Mouse (Mus musculus) retina, adult 2 months (tissue): ENCODE data around the gene Zfp143.

ENCODE experiments used
- DNase-seq: peaks from one replicate; pipeline ENCODE4 v3.0.0-alpha.2; 2012; ENCODE audit warnings: low read depth, low spot score

The Zfp143 gene

GRCm38 (mm10) chr7:110133988-110134387 is 73.0 kb downstream of the Zfp143 start:
- no peak for DNase-seq

DNA sequence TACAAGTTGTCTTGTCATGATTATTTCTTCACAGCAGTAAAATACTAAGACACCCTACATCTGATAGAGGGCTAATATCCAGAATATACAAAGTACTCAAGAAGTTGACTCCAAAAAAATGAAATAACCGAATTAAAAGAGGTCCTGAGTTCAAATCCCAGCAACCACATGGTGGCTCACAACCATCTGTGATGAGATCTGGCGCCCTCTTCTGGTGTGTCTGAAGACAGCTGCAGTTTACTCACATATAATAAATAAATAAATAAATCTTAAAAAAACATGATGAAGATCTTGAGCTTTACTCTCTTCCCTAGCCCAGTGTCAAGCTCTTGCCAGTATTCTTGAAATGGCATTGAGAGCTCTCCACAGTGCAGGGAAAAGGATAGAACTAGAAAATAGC is 77.5 kb downstream of the Zfp143 start:
- no peak for DNase-seq

DNA sequence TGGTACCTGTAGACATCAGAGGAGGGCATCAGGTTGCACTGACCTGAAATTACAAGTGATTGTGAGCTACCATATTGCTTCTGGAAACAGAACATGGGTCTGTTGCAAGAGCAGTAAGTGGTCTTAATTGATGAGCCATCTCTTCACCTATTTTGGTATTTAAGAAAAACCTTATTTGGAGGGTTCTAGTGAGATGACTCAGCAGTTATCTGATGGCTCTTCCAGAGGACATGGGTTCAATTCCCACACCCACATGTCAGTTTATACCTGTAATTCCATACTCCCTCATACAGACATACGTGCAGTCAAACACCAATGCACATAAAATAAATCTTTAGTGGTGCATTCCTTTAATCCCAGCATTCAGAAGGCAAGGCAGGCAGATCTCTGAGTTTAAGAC is 82.8 kb downstream of the Zfp143 start:
- DNase-seq, result no peak
